Mouse (Mus musculus) spleen, adult 2 months (tissue): ENCODE measurements around the gene Tenm2.

ENCODE experiments used
- CTCF ChIP-seq: fragments of 200-500 bp; IDR thresholded peaks from 2 replicates; pipeline ENCODE4 v1.5.1; 2011; ENCODE audit warnings: mild to moderate bottlenecking, inconsistent platforms; ENCODE audit not compliant: insufficient read depth, insufficient read length, insufficient replicate concordance; ENCODE audit errors: extremely low read depth
- POLR2A ChIP-seq: fragments of 200-500 bp; IDR thresholded peaks from 2 replicates; pipeline ENCODE4 v1.6.1; 2011; ENCODE audit warnings: low read depth, low read length, inconsistent platforms

DNA sequence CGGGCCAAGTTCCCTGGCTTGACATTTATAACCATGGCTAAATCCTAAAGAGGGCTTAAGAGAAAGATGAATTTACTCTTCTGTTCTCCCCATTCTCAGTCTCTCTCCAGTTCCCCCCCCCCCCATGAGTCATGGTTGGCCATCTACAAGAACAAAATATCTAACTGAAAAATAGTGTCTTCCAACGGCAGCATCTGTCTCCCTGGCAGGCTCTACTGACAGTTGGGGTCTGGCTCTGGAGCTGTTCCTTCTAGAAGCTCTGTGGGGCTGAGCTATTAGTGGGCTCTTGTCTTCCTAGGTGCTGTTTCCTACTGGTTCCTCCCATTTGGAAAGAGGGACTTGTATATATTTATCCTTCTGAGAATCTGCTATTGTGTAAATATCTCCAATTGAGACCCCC lies 13.7 kb downstream of the Tenm2 start:
- no peak for TF ChIP-seq POLR2A
- no peak for TF ChIP-seq CTCF
